In the genomic region with DNA sequence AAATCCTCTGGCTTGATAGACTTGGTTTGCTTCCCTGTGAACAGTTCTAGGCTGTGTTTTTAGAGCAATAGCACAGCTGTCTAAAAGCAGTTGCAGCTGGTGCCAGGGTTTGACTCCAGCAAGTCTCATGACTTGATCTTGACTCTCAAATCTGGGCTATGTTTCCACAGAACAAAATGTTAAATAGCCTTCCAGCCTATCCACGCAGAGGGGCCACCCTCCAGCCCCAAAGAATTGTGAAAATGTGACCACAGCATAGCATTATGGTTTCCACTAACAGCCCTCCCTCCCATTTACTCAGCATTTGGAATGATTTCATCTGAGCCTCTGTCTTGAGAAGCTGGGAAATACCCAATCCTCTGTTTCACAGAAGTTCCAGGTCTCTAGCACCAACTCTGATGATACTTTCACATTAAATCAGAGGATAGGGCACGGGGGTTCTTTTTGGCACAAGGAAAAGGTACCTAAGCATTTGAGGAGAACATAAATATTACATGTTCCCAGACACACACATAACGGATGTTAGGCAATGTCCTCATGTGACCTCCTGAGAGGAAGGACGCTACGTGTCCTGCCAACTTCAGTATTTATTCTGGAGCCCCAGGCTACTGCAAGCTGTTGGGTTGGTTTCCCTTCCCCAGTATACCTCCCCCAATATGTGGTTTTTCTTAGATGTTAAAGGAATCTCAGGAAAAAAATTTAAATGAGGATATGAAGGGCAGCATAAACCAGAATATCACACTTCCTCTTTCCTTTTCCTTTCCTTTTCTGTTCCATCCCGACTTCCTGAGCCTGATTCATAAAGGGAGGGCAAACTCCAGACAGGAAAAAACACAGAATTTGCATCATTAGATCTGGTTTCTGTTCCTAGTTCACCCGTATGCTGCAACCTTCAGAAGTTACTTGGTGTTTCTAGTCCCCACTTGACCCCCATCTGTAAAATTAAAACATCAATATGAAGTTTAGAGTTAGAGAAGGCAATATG, we compare ENCODE assay signal across 11 mouse cellular contexts. TPM values are rescaled to one million over a fixed set of nuclear protein-coding genes. Genes with fewer than 3 reads are reported as not detected.
DNase-seq lines count a peak whose midpoint lies in the region; ATAC-seq and TF ChIP-seq lines count a peak whose summit lies in the region.
"Had no signal": no experiment of that assay in that cellular context is flagged by ENCODE, and none has a peak within 500 bp of the region (broad histone marks: within the 10 kb centered on the region; RNA-seq: fewer than 3 reads in every experiment).

No protein-coding gene starts in this region.

- no peak overlapping the region for H3K4me2 ChIP-seq in intestine, embryonic 16.5 days (ENCODE audit: low read depth, low read length)
- no peak overlapping the region for H3K4me2 ChIP-seq in intestine, embryonic 15.5 days (replicated peaks)
- H3K4me2 ChIP-seq in embryonic facial prominence, embryonic 15.5 days (replicated peaks) = no peak overlapping the region
- no peak overlapping the region for H3K4me2 ChIP-seq in forebrain, postnatal 0 days (ENCODE audit: low read depth)
- no peak overlapping the region for H3K4me2 ChIP-seq in forebrain, embryonic 13.5 days

- no peaks in the 10 kb centered on the region for H3K9me3 ChIP-seq in intestine, embryonic 16.5 days (ENCODE audit: control insufficient read depth, low read length)
- no peaks in the 10 kb centered on the region for H3K9me3 ChIP-seq in intestine, embryonic 15.5 days
- H3K9me3 ChIP-seq in embryonic facial prominence, embryonic 15.5 days (replicated peaks) = no peaks in the 10 kb centered on the region
- no peaks in the 10 kb centered on the region for H3K9me3 ChIP-seq in forebrain, postnatal 0 days (ENCODE audit: low read length)
- no peaks in the 10 kb centered on the region for H3K9me3 ChIP-seq in forebrain, embryonic 13.5 days (replicated peaks)
- H3K9me3 ChIP-seq: forebrain, embryonic 10.5 days; G1E had no signal

- H3K9ac ChIP-seq in intestine, embryonic 16.5 days (ENCODE audit: low read depth, low read length) = no peak overlapping the region
- no peak overlapping the region for H3K9ac ChIP-seq in intestine, embryonic 15.5 days
- H3K9ac ChIP-seq in embryonic facial prominence, embryonic 15.5 days = no peak overlapping the region
- no peak overlapping the region for H3K9ac ChIP-seq in forebrain, postnatal 0 days
- no peak overlapping the region for H3K9ac ChIP-seq in forebrain, embryonic 13.5 days

- no peak for ATAC-seq in intestine, embryonic 16.5 days
- no peak for ATAC-seq in intestine, embryonic 15.5 days
- ATAC-seq in embryonic facial prominence, embryonic 15.5 days (ENCODE audit: insufficient number of reproducible peaks, low FRiP score, low TSS enrichment, low read depth) = 0 out of 2 replicates have a peak, but pooled peaks have one; percentile 15
- ATAC-seq in forebrain, postnatal 0 days = no peak
- ATAC-seq in forebrain, embryonic 13.5 days = no peak

- WGBS in intestine, embryonic 16.5 days = 62% methylated on average over 7 of the region's 7 CpGs
- 57% methylated on average over 7 of the region's 7 CpGs for WGBS in intestine, embryonic 15.5 days
- 54% methylated on average over 7 of the region's 7 CpGs for WGBS in embryonic facial prominence, embryonic 15.5 days
- 1% methylated on average over 7 of the region's 7 CpGs for WGBS in macrophage (ENCODE audit: missing documents)
- WGBS in thymus, adult 2 months = 70% methylated on average over 7 of the region's 7 CpGs
- 81% methylated on average over 7 of the region's 7 CpGs for WGBS in forebrain, postnatal 0 days
- 90% methylated on average over 7 of the region's 7 CpGs for WGBS in forebrain, embryonic 13.5 days

- no peak overlapping the region for H3K4me3 ChIP-seq in intestine, embryonic 16.5 days (ENCODE audit: low read length)
- no peak overlapping the region for H3K4me3 ChIP-seq in intestine, embryonic 15.5 days (replicated peaks)
- H3K4me3 ChIP-seq in embryonic facial prominence, embryonic 15.5 days (replicated peaks) = no peak overlapping the region
- peak overlapping the region; percentile 12 for H3K4me3 ChIP-seq in macrophage (ENCODE audit: inconsistent target)
- H3K4me3 ChIP-seq in thymus, adult 2 months (ENCODE audit: control insufficient read depth, insufficient read depth, low read length) = no peak overlapping the region
- no peak overlapping the region for H3K4me3 ChIP-seq in forebrain, postnatal 0 days (ENCODE audit: low read depth, low read length)
- H3K4me3 ChIP-seq in forebrain, embryonic 13.5 days = no peak overlapping the region
- H3K4me3 ChIP-seq: forebrain, embryonic 10.5 days had no signal

- H3K27ac ChIP-seq in intestine, embryonic 16.5 days (ENCODE audit: low read length) = 0 out of 2 replicates have a peak overlapping the region, but pooled peaks have one; percentile 24
- no peak overlapping the region for H3K27ac ChIP-seq in intestine, embryonic 15.5 days
- peak overlapping the region; percentile 49; the same call in 1 of the 2 replicates for H3K27ac ChIP-seq in embryonic facial prominence, embryonic 15.5 days (replicated peaks)
- peak overlapping the region; percentile 90 for H3K27ac ChIP-seq in macrophage
- H3K27ac ChIP-seq in thymus, adult 2 months (ENCODE audit: control insufficient read depth, insufficient read depth, low read length) = no peak overlapping the region
- H3K27ac ChIP-seq in forebrain, postnatal 0 days (ENCODE audit: low read depth, low read length) = no peak overlapping the region
- H3K27ac ChIP-seq in forebrain, embryonic 13.5 days = no peak overlapping the region
- H3K27ac ChIP-seq: forebrain, embryonic 10.5 days had no signal

- no peak for TF ChIP-seq POLR2A in thymus, adult 2 months (IDR thresholded peaks at IDR 0.05; ENCODE audit: control insufficient read depth, extremely low read depth, insufficient read depth, low read length, poor library complexity)

- TF ChIP-seq CTCF in thymus, adult 2 months (IDR thresholded peaks at IDR 0.05; ENCODE audit: borderline replicate concordance, control insufficient read depth, extremely low read depth, insufficient read depth, low read length, poor library complexity) = no peak
- no peak for TF ChIP-seq CTCF in forebrain, postnatal 0 days (IDR thresholded peaks at IDR 0.05; ENCODE audit: low read depth)

- H3K4me1 ChIP-seq in intestine, embryonic 16.5 days (ENCODE audit: control insufficient read depth, insufficient read depth, low read length) = no peaks in the 10 kb centered on the region
- no peaks in the 10 kb centered on the region for H3K4me1 ChIP-seq in intestine, embryonic 15.5 days (replicated peaks)
- 0 out of 2 replicates have a peak, but pooled peaks cover 9% of the 10 kb centered on the region for H3K4me1 ChIP-seq in embryonic facial prominence, embryonic 15.5 days
- H3K4me1 ChIP-seq in thymus, adult 2 months (replicated peaks; ENCODE audit: control insufficient read depth, insufficient read depth, low read length) = no peaks in the 10 kb centered on the region; the same call in 1 of the 2 replicates
- no peaks in the 10 kb centered on the region for H3K4me1 ChIP-seq in forebrain, postnatal 0 days (ENCODE audit: insufficient read depth)
- no peaks in the 10 kb centered on the region for H3K4me1 ChIP-seq in forebrain, embryonic 13.5 days
- H3K4me1 ChIP-seq: forebrain, embryonic 10.5 days had no signal

- DNase-seq in heart, postnatal 4 days = peak; percentile 57
- DNase-seq in thymus, adult 2 months = no peak
- DNase-seq in forebrain, postnatal 0 days = no peak
- DNase-seq: midbrain, embryonic 14.5 days had no signal

- H3K79me2 ChIP-seq in macrophage (ENCODE audit: inconsistent target) = no peaks in the 10 kb centered on the region

- H3K36me3 ChIP-seq in intestine, embryonic 16.5 days (ENCODE audit: control insufficient read depth, insufficient read depth, low read length) = no peaks in the 10 kb centered on the region; the same call in 1 of the 2 replicates
- no peaks in the 10 kb centered on the region for H3K36me3 ChIP-seq in intestine, embryonic 15.5 days
- peaks cover 9% of the 10 kb centered on the region; the same call in 1 of the 2 replicates for H3K36me3 ChIP-seq in embryonic facial prominence, embryonic 15.5 days
- H3K36me3 ChIP-seq in macrophage (ENCODE audit: inconsistent target) = no peaks in the 10 kb centered on the region
- peaks cover 42% of the 10 kb centered on the region for H3K36me3 ChIP-seq in thymus, adult 2 months (ENCODE audit: control insufficient read depth, insufficient read depth, low read length)
- H3K36me3 ChIP-seq in forebrain, postnatal 0 days (ENCODE audit: insufficient read depth) = peaks cover 33% of the 10 kb centered on the region
- H3K36me3 ChIP-seq in forebrain, embryonic 13.5 days (ENCODE audit: poor library complexity, severe bottlenecking) = peaks cover 47% of the 10 kb centered on the region

- no peaks in the 10 kb centered on the region for H3K27me3 ChIP-seq in intestine, embryonic 16.5 days (replicated peaks; ENCODE audit: control insufficient read depth, insufficient read depth, low read length)
- no peaks in the 10 kb centered on the region for H3K27me3 ChIP-seq in intestine, embryonic 15.5 days (replicated peaks)
- H3K27me3 ChIP-seq in embryonic facial prominence, embryonic 15.5 days = no peaks in the 10 kb centered on the region
- no peaks in the 10 kb centered on the region for H3K27me3 ChIP-seq in thymus, adult 2 months (ENCODE audit: control insufficient read depth, insufficient read depth, low read length)
- H3K27me3 ChIP-seq in forebrain, postnatal 0 days (ENCODE audit: insufficient read depth, low read length) = no peaks in the 10 kb centered on the region
- no peaks in the 10 kb centered on the region for H3K27me3 ChIP-seq in forebrain, embryonic 13.5 days

RNA-seq across cellular contexts. Expression of a gene that starts 19.7 kb away (rescaled TPM):
- polyA plus RNA-seq in intestine, embryonic 16.5 days (2015; fragmentation: Nextera tagmentation; extraction: Ambion mirVana) = not detected in 2 replicates
- polyA plus RNA-seq in intestine, embryonic 15.5 days (2015; fragmentation: Nextera tagmentation; extraction: Ambion mirVana) = 0.06 TPM in 1 of 2 replicates, not detected in the other
- polyA plus RNA-seq in embryonic facial prominence, embryonic 15.5 days (2015; fragmentation: Nextera tagmentation; extraction: Ambion mirVana) = 1.6 and 2.4 TPM in 2 replicates
- 100 to 1,000 TPM; 190 to 194 TPM for total RNA-seq in heart, postnatal 4 days (2021)
- under 1 TPM in 1 of 26 experiments, not detected in 25; 0.31 TPM for total RNA-seq in macrophage (2018; cell fraction: chromatin; rRNA removed)
- total RNA-seq in macrophage (2018; cell fraction: cytosol; rRNA removed) = under 1 TPM in 1 of 26 experiments, not detected in 25; 0.05 TPM
- under 1 TPM in 1 of 26 experiments, not detected in 25; 0.94 TPM for total RNA-seq in macrophage (2018; cell fraction: nucleus; rRNA removed)
- polyA plus RNA-seq in macrophage (2018) = not detected in 3 replicates
- polyA plus RNA-seq in thymus, adult 2 months (2012; rRNA removed) = 3.1 and 23.9 TPM in 2 replicates
- 0.43 and 0.54 TPM in 2 replicates for total RNA-seq in forebrain, postnatal 0 days (2014; rRNA removed)
- 0.12 and 0.28 TPM in 2 replicates for polyA plus RNA-seq in forebrain, postnatal 0 days (2015; fragmentation: Nextera tagmentation; extraction: Ambion mirVana)
- polyA plus RNA-seq in forebrain, embryonic 13.5 days (2015; fragmentation: Nextera tagmentation; extraction: Ambion mirVana) = 0.05 and 0.11 TPM in 2 replicates
- polyA plus RNA-seq: G1E had no signal

RNA-seq across cellular contexts. Expression of a gene that starts 47.0 kb away (rescaled TPM):
- polyA plus RNA-seq in intestine, embryonic 16.5 days (2015; fragmentation: Nextera tagmentation; extraction: Ambion mirVana) = 1.6 and 1.7 TPM in 2 replicates
- polyA plus RNA-seq in intestine, embryonic 15.5 days (2015; fragmentation: Nextera tagmentation; extraction: Ambion mirVana) = 4.9 and 5.1 TPM in 2 replicates
- 8.9 and 10.4 TPM in 2 replicates for polyA plus RNA-seq in embryonic facial prominence, embryonic 15.5 days (2015; fragmentation: Nextera tagmentation; extraction: Ambion mirVana)
- total RNA-seq in heart, postnatal 4 days (2021) = 10 to 100 TPM; 17.3 to 17.4 TPM
- 10 to 100 TPM in 7 of 26 experiments, 1 to 10 TPM in 16, under 1 TPM in 3; 0.55 to 28.5 (median 5.6) TPM for total RNA-seq in macrophage (2018; cell fraction: chromatin; rRNA removed)
- total RNA-seq in macrophage (2018; cell fraction: cytosol; rRNA removed) = 1 to 10 TPM in 13 of 26 experiments, under 1 TPM in 13; 0.28 to 4.0 (median 1.6) TPM
- 10 to 100 TPM in 4 of 26 experiments, 1 to 10 TPM in 12, under 1 TPM in 9, not detected in 1; 0.26 to 14.8 (median 5.2) TPM for total RNA-seq in macrophage (2018; cell fraction: nucleus; rRNA removed)
- polyA plus RNA-seq in macrophage (2018) = 2.8 to 4.3 TPM (median 3.3 TPM) in 3 replicates
- polyA plus RNA-seq in thymus, adult 2 months (2012; rRNA removed) = 47.4 and 52.7 TPM in 2 replicates
- total RNA-seq in forebrain, postnatal 0 days (2014; rRNA removed) = 81.7 and 81.9 TPM in 2 replicates
- 55.4 and 56.8 TPM in 2 replicates for polyA plus RNA-seq in forebrain, postnatal 0 days (2015; fragmentation: Nextera tagmentation; extraction: Ambion mirVana)
- 18.0 and 18.7 TPM in 2 replicates for polyA plus RNA-seq in forebrain, embryonic 13.5 days (2015; fragmentation: Nextera tagmentation; extraction: Ambion mirVana)

RNA-seq across cellular contexts. Expression of a gene that starts 50.9 kb away (rescaled TPM):
- 12.2 and 12.8 TPM in 2 replicates for polyA plus RNA-seq in intestine, embryonic 16.5 days (2015; fragmentation: Nextera tagmentation; extraction: Ambion mirVana)
- polyA plus RNA-seq in intestine, embryonic 15.5 days (2015; fragmentation: Nextera tagmentation; extraction: Ambion mirVana) = 10.7 and 11.8 TPM in 2 replicates
- 11.7 and 12.5 TPM in 2 replicates for polyA plus RNA-seq in embryonic facial prominence, embryonic 15.5 days (2015; fragmentation: Nextera tagmentation; extraction: Ambion mirVana)
- total RNA-seq in heart, postnatal 4 days (2021) = 10 to 100 TPM; 76.8 to 81.0 TPM
- 100 to 1,000 TPM in 2 of 26 experiments, 10 to 100 TPM in 24; 11.2 to 191 (median 48.6) TPM for total RNA-seq in macrophage (2018; cell fraction: chromatin; rRNA removed)
- total RNA-seq in macrophage (2018; cell fraction: cytosol; rRNA removed) = 10 to 100 TPM; 22.0 to 35.5 (median 30.7) TPM
- 10 to 100 TPM; 12.9 to 79.5 (median 28.5) TPM for total RNA-seq in macrophage (2018; cell fraction: nucleus; rRNA removed)
- 23.8 to 28.2 TPM (median 25.3 TPM) in 3 replicates for polyA plus RNA-seq in macrophage (2018)
- polyA plus RNA-seq in thymus, adult 2 months (2012; rRNA removed) = 99.0 and 100 TPM in 2 replicates
- total RNA-seq in forebrain, postnatal 0 days (2014; rRNA removed) = 91.2 and 126 TPM in 2 replicates
- polyA plus RNA-seq in forebrain, postnatal 0 days (2015; fragmentation: Nextera tagmentation; extraction: Ambion mirVana) = 20.1 and 22.1 TPM in 2 replicates
- 12.9 and 14.6 TPM in 2 replicates for polyA plus RNA-seq in forebrain, embryonic 13.5 days (2015; fragmentation: Nextera tagmentation; extraction: Ambion mirVana)

Comparison
In these comparisons a context has a peak if more than half of its experiments do, and no peak if none do; other contexts are left out.
1. H3K27ac ChIP-seq: peak in intestine, embryonic 16.5 days (single experiment), embryonic facial prominence, embryonic 15.5 days (single experiment) and macrophage (single experiment); none in intestine, embryonic 15.5 days (single experiment), thymus, adult 2 months (single experiment), forebrain, postnatal 0 days (single experiment) and forebrain, embryonic 13.5 days (single experiment).